Mouse (Mus musculus): ENCODE data around the gene Isg20l2. TPM values are rescaled to one million over a fixed set of nuclear protein-coding genes. Genes with fewer than 3 reads are reported as not detected.

Isg20l2 gene
- polyA plus RNA-seq (2012; rRNA removed) = 36.5 and 49.1 TPM in 2 replicates

GRCm38 (mm10) chr3:87930078-87930795 is at the start of gene Isg20l2, which contains the start of gene Rrnad1:
Isg20l2 (plus strand) TSS chr3:87930314.
Rrnad1 (minus strand) TSS chr3:87930717.

DNA sequence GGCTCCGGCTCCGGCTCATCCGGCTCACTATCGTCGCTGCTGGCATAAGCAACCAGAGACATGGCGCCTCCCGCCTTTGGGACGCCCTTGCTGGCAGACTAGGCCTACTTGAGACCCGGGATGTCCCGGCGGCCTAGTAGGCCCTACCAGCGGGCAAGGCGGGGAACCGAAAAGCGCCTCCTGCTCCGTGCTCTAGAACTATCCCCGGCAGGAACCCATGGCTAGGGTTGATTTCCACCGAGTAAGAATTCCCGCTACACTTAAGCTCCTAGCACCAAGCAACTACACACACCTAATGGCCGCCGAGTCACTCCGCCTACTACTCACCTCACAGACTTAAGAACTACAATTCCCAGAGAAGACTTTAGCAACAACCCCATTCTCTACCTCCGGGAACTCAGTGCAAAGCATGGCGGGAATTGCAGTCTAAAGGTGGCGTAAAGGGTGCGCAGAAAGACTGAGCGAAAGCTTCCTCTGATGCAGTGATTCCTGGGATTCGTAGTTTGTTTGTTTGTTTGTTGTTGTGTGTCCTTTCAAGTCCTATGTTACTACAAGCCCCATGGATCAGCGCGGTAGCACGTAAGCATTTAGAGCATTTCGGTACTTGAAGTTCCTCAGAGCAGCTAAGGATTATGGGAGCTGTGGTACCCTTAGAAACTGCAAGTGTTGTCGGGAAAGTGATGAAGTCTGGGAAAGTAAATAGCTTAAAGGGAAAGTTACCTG is 44.7 kb upstream of the Isg20l2 start, which contains the start of gene Prcc:
TSS of gene Prcc (minus strand) at position 328 of the 723 bp plus-strand sequence.

GRCm38 (mm10) chr3:87905880-87906485 is 24.1 kb upstream of the Isg20l2 start, which contains the start of gene Hdgf:
Hdgf (plus strand) TSS chr3:87906321.

GRCm38 (mm10) chr3:87919336-87920108 is 10.6 kb upstream of the Isg20l2 start, which contains the start of gene Mrpl24:
Mrpl24 (plus strand) TSS chr3:87919506.

DNA sequence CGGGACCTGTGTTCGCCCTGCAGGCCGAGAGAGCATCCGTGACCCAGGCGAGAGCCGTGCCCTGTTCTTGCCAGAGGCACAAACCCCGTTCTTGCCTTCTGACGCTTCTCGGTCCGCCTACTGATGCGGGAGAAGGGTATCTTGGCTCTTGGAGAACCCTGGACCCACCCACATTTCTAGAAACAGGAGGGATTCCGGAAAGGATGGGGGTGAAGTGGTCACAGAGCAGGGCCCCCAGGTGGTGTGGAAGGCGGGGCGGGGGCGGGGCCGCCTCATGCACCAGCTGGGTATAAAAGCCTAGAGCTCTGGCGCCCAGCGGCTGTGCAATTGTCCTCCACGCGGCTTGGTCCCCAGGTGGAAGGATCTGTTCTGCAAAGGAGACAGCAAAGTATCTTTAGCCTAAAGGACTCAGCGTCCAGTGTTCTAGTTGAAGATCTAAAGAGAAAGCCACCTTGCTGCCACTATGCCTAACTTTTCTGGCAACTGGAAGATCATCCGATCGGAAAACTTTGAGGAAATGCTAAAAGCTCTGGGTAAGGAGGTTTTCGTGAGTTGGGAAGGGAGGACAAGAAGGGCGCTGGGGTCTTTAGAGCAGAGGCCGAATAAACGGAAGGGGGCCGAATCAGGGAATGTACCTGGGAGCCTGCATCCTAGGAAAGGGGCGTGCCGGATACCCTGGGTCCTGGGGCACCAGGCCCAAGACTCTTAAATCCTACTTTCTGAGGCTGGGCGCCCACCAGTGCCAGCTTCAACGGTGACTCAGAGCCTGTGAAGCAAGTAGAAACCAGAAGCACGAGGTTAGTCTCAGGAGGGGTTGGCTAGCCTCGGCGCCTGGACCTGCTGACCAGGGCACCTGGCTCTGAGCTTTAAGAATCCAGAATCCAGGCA is 18.5 kb downstream of the Isg20l2 start, which contains the start of gene Crabp2:
TSS of gene Crabp2 (plus strand) at position 289 of the 888 bp plus-strand sequence.

GRCm38 (mm10) chr3:87970939-87971488 is 40.9 kb downstream of the Isg20l2 start, which contains the start of gene Nes:
Nes (plus strand) TSS chr3:87971078.

Other genes with a start within 250 kb of the Isg20l2 start
- gene Lrrc71, start 181.7 kb upstream of the Isg20l2 start, polyA plus RNA-seq (2012; rRNA removed) = 0.40 and 0.42 TPM in 2 replicates
- 4.3 and 7.1 TPM in 2 replicates for gene Ntrk1, start 135.2 kb upstream of the Isg20l2 start, polyA plus RNA-seq (2012; rRNA removed)
- gene Insrr, start 133.4 kb upstream of the Isg20l2 start, polyA plus RNA-seq (2012; rRNA removed) = 1.1 and 1.8 TPM in 2 replicates
- gene Pear1, start 106.0 kb upstream of the Isg20l2 start, polyA plus RNA-seq (2012; rRNA removed) = 12.5 and 18.4 TPM in 2 replicates
- gene Sh2d2a, start 83.6 kb upstream of the Isg20l2 start, polyA plus RNA-seq (2012; rRNA removed) = 0.02 TPM in 1 of 2 replicates, not detected in the other
- 55.2 and 62.6 TPM in 2 replicates for gene Prcc, start 44.7 kb upstream of the Isg20l2 start, polyA plus RNA-seq (2012; rRNA removed)
- 241 and 830 TPM in 2 replicates for gene Hdgf, start 24.0 kb upstream of the Isg20l2 start, polyA plus RNA-seq (2012; rRNA removed)
- gene Mrpl24, start 10.8 kb upstream of the Isg20l2 start, polyA plus RNA-seq (2012; rRNA removed) = 127 and 138 TPM in 2 replicates
- 39.7 and 44.0 TPM in 2 replicates for gene Rrnad1, start 403 bp downstream of the Isg20l2 start, polyA plus RNA-seq (2012; rRNA removed)
- gene Crabp2, start 18.4 kb downstream of the Isg20l2 start, polyA plus RNA-seq (2012; rRNA removed) = 308 and 462 TPM in 2 replicates
- 85.7 and 264 TPM in 2 replicates for gene Nes, start 40.8 kb downstream of the Isg20l2 start, polyA plus RNA-seq (2012; rRNA removed)
- 0.38 and 0.47 TPM in 2 replicates for gene Bcan, start 69.9 kb downstream of the Isg20l2 start, polyA plus RNA-seq (2012; rRNA removed)
- 0.24 and 0.36 TPM in 2 replicates for gene Hapln2, start 97.3 kb downstream of the Isg20l2 start, polyA plus RNA-seq (2012; rRNA removed)
- gene Gpatch4, start 112.8 kb downstream of the Isg20l2 start, polyA plus RNA-seq (2012; rRNA removed) = 22.8 and 45.2 TPM in 2 replicates
- 59.9 and 77.1 TPM in 2 replicates for gene Naxe, start 128.2 kb downstream of the Isg20l2 start, polyA plus RNA-seq (2012; rRNA removed)
- gene Ttc24, start 148.0 kb downstream of the Isg20l2 start, polyA plus RNA-seq (2012; rRNA removed) = not detected in 2 replicates
- 23.1 and 28.6 TPM in 2 replicates for gene Iqgap3, start 151.7 kb downstream of the Isg20l2 start, polyA plus RNA-seq (2012; rRNA removed)
- 22.3 and 32.4 TPM in 2 replicates for gene Mef2d, start 212.1 kb downstream of the Isg20l2 start, polyA plus RNA-seq (2012; rRNA removed)

All from central nervous system, embryonic 11.5 days (tissue).